Mouse (Mus musculus): ENCODE results near the gene Itsn1.
A peak's percentile ranks its signal among the peaks of the same experiment; 100 is the strongest.

Gene Itsn1

DNA sequence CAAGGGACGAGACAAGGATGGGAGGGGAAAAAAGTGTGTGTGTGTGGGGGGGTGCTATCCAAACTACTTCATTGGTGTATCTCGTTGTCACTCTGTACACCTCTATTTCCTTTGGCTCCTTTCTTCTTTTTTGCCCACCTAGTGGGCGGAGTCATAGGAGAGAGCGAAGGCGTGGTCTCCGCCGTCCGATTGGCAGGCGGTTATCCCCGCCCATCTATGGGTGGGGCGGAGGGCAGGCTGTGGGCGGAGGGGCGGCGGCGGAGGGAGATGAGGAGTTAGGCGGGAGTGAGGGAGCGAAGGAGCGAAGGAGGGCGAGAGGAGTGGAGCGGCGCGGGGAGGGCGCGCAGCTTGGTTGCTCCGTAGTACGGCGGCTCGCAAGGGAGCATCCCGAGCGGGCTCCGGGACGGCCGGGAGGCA, at the start of gene Itsn1:
Gene Itsn1, plus strand, starts transcription at position 216 of the 417 bp plus-strand sequence.
- DNase-seq, result peak; percentile 99

DNA sequence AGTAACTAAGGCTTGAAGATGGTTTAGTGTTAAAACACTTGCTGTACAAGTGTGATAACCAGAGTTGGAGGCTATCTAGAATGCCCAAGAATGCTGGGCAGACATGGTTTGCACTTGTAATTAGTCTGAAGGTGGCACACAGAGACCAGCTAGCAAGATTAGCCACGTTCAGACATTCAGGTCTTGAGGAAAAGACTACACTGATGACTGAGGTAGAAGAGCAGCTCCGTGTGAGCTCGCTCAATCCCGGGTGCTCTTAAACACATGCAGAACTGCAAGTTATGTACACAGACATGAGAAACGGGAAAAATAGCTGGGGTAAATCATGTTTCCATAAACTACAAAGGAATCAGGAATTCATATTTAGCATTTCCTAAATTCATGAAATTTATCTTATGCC, 48.4 kb upstream of the Itsn1 start:
- DNase-seq, result no peak

DNA sequence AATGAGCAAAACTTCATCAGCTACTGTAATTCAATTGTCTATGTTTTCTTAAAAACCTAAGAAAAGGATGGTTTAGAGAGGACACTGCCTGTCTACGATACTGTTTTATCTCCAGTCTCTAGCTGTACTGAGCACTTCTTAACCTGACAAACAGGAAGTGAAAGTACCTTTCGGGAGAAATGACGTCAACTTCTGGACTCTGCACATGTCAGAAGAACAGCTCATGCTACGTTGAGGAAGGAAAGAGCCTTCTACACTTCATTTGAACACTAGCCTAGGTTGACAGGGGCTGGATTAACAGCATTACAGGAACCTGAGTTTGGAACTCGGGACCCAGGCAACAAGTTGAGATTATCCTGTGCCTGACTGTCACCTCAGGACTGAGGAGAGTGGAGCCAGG, 43.6 kb upstream of the Itsn1 start:
- DNase-seq, result no peak

DNA sequence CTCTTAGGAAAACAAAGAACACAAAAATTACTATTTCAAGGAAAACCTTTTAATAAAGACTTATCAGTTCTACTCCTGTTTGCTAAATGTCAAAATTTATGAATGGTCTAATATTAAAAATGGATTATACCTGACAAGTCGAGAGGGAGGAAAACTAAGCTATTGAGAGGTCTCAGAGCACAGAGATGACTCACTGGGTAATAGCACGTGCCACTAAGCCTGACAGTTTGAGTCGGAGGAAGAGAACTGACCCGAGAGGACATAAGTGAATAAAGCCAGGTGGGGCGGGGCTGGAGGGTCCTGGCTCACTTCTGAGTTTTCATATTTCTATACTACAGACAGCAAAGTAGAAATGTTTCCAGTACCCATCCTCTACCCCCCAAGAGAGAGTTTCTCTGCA, 42.7 kb upstream of the Itsn1 start:
- no peak for DNase-seq

DNA sequence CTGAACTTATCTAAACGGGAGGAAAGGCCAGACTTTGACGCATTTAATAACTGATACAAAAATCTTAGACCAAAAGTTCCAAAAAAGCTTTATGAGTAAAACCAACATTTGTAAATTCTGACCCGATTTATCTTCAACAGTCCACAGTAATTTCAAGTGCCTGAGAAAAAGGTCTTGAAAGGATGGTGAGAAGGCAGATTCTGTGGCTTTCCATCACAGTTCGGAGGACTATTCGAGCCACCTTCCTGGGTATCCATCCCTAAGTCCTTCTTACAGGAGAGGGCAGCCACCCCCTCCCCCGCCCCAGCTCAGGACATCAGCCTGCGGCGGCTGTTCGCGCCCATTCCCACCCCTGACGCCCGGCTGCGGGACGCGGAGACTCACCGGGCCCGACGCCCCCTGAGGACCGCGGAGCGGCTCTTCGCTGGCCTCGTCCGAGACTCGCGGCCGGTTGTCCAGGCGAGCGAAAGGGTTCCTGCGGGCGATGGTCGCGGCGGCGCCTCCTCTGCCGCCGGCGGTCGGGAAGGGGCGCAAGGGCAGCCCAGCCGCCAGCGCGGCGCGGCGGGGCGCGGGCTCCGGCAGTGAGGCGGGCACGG, 41.0 kb upstream of the Itsn1 start:
- DNase-seq, result no peak

DNA sequence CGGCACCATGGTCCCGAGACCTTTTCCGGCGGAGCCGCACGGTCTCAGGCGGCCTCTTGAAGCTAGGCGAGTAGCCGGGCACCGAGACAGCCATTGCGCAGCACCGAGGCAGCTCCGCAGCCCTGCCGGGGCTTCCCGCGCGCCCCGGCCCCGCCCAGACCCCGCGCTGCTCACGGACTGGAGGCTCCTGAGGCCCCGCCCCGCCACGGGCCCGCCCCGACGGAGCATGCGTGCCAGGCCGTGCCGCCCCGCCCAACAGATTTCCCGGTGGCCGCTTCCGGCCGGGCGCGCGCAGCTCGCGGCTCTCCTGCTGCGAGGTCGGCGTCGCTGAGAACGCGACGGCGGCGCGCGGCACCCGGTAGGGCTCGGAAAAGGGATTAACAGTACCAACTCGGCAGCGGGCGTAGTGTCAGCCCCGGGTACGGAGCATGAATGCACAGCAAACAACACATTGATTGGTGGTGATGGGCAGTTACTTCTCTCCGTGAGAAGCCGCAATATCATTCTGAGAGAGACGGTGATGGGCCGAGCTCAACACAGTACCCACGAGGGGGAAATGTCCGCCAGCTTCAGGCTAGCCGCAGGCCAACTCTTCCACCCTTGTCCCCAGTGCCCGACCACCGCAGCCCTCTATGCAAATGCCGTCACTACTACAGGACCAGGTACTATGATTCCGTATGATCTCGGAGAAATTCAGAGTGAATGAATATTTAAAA, 40.3 kb upstream of the Itsn1 start, which contains the start of gene Donson:
Gene Donson, minus strand, starts transcription at position 152 of the 716 bp plus-strand sequence.
- DNase-seq, result peak; percentile 93

DNA sequence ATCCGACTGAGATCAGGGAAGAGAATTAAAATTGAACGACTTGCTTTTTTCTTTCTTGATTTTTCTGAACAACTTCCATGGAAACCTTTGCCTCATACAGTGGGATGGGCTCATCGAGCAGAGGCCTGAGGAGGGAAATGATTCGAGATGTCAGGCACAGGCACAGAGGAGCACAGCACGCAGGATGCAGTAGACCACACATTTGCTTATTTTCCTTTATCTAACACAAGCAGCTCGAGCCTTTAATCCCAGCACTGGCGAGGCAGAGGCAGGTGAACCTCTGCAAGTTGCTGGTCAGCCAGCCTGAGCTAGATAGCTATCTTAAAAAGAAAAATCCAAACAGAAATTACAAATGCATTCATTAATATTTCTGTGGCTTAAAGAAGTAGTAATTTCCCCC, 39.3 kb upstream of the Itsn1 start:
- DNase-seq, result no peak

DNA sequence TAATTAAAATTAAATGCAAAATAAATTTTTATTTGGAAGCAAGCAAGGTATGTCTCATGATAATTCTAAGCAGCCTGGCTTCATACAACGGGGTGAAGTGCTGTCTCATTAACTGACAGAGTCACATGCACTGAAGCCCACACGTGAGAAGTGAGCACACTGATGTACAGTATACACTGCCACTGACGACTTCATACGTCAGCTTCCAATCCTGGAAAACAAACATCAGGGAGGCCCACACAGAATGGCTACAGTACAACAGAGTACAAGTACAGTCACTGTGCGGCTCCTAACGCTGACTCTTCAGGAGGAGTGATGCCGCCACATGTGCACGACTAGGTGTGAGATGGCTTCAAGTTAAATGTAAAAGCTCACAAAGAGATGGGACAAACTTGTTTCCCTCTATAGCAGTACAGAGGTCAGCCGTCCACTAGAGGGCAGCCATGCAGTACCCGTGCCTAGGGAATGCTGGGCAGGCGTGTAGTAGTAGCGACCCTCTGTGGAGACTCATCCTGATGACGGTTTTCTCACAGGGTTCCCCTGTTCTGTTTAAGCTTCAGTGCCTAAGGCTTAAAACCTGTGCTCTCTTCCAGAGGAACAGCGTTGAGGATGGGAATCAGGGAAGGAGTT, 34.5 kb upstream of the Itsn1 start:
- peak; percentile 46 for DNase-seq

DNA sequence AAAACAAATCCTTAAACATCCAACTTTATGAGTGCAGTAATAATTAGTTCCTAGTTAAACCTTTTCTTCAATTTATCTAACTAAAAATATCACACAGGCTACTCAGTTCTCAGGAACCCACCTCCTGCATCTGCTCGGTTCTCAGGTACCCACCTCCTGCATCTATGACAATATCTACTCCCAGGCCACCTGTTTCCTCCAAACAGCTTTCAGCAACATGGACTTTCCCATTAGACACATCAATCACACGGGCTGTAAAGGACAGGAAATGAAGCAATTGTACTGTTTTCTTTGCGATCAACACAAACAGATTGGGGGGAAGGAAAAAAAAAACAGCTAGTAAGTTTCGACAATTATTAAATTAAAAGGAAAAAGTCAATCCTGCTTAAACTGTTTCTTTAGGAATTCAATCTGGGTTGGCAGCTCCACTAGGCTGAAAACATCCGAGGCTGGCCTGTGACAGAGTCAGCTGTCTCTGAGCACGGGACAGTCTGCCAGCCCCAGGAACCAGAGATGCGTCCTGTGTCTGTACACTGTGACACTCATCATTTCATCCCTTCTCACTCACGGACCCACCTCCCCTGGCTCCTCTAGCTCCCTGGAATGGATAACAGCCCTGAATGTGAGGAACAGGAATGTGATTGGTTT, 33.8 kb upstream of the Itsn1 start:
- DNase-seq, result no peak

DNA sequence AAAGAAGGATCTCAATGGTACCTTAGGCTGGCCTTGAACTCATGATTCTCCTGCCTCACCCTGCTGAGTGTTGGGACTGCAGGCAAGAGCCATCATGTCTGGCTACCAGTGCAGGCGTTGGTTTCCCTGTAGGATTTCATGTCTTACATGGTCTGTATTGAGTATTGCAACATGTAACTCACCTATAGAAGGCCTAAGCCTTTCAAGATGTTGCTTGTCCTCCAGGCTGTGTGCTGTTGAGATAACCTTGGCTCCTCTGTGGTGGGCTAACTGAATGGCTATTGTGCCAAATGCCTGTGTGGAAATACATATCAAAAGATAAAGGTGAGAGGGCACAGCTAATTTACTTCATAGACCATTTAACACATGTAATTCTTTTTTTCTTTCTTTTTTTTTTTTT, 30.1 kb upstream of the Itsn1 start:
- DNase-seq, result no peak

DNA sequence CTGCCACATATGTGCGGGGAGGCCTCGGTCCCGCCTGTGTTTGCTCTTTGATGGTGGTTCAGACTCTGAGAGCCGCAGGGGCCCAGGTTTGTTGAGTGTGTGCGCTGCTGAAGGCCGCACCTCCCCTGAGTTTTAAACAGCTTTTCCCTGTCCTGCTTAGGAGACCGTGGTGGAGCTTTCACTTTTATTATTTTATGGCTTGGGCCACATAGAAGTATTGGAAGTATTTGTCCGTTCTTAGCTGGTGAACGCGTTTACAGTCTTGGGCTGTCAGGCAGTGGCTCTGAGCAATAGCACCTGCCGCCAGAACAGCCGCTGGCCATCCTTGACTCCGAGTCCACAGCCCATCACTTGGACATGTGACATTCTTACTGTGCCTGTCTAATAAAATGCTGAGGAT, 27.2 kb upstream of the Itsn1 start:
- no peak for DNase-seq

DNA sequence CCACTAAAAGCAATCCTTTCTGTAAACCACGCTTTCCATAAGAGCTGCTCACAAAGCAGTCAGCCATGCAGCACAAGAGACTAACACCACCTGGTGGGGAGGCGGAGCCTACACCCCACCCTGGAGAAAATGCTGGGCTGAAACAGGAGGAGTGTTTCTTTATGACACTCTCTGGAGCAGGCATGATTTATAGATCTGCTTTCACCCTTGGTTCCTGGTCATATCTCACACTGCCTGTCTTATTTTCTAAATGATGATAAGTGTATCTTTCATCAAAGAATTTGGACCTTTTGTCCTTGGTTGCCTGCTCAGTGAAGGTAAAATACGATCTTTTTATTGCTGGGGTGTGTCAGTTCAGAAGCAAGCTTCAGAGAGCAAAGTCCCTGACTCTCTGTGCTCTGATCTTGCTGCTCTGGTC, 26.3 kb upstream of the Itsn1 start:
- DNase-seq, result no peak

DNA sequence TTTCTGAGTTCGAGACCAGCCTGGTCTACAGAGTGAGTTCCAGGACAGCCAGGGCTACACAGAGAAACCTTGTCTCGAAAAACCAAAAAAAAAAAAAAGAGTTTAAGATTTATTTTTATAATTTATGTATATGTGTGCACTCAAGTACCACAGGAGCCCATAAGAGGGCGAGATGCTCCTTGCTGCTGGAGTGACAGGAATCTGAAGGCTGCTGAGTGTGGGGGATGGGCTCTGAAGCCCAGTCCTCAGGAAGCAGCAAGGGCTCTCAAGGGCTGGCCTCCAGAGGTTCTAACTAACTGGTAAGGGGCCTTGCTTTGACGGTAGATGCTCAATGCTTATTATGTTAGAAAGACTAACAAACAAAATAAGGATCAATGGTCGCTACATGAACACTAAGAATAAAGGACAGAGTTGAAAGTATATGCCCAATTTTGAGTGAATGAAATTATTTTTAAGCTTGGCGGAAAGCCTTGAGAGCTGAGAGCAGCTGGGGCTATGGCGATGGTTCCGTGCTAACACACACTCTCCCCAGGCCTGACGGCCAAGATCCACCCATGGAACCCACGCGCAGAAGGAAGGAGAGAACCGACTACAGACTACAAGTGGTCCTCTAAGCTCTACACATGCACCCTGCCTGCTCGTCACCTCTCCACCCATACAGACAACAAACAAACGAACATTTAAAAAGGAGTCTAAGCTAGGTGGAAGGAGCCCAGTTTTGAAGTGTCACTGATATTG, 24.3 kb upstream of the Itsn1 start:
- no peak for DNase-seq

DNA sequence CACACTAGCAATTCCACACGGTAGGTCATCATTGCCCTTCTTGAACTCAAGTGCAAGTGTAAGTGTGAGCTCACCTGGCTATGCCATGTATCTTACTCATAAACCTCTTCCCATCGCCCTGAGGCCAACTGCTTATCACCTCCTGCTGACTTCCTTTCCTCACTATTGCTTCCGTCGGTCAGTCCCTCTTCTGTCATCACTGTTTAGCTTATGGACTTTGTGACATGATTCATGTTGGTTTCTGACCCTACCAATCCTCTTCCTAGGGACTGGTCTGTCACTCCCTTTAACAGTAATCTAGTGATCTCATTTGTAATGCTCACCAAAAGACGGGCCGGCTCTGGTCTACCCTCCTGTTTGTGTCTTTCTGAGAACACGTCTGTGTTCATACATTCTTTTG, 18.8 kb upstream of the Itsn1 start:
- DNase-seq, result no peak

DNA sequence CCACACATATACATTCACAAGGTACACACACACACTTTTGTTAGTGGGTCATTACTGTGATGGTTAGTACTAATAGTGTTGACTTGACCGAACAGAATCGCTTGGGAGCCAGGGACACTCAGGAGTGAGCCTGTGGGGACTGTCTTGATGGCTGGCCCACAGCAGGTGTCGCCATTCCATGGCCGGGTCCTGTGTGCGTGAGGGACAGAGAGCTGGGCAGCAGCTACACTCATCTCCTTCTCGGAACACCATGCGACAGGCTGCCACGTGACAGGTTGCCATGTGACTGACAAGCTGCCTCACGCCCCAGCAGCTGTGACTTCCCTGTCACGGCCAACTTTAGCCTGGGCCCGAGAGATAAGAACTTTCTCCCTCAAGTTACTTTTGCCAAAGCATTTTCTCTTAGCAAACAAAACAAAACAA, 12.1 kb upstream of the Itsn1 start:
- no peak for DNase-seq

DNA sequence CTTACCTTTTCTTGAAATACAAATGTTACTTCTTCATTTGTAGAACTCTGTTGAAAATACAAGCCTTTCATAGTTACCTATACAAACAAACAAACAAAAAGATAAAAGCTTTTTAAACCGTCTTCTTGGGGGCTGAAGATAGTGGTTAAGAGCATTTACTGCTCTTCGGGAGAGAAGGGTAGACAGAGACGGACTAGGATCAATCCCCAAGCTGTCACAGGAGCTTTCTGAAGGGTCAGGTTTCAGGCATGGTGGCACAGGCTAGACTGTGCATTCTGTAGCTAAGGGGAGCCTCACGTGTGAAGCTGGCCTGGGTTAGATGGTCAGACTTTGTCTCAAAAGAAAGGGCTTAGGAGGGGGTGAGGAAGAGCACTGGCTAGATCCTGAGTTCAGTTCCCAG, 11.7 kb upstream of the Itsn1 start:
- no peak for DNase-seq

DNA sequence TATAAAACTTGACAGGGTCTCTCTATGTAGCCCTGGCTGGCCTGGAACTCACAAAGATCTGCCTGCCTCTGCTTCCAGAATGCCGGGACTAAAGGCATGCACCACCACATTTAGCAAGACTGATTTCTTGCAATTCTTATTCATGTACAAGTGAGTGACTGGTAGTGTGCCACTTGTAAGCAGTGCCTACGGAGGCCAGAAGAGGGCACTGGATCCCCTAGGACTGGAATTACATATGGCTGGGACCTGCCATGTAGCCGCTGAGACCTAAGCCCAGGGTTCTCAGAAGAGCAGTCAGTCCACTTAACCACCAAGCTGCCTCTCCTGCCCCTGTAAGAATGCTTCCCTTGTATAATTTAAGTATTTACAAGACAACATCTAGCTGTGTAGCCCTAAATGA, 4.8 kb upstream of the Itsn1 start:
- DNase-seq, result peak; percentile 51

DNA sequence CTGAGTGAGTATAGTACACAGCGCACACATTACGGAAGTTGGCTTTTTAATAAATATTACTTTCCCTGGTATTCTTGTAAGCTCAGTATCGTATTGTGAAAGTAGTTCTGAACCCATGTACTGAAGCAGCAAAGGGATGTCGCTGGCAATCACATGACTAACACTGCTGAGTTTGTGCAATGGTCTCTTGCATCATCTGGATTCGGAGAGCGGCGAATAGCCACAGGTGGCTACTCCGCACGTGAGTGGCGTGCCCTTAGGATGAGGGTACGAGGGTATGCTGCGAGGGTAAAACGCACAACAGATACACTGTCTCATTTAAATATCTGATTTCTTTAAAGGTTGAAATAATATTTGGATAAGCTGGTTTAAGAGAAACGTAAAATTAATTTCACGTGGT, 1.6 kb upstream of the Itsn1 start:
- no peak for DNase-seq

DNA sequence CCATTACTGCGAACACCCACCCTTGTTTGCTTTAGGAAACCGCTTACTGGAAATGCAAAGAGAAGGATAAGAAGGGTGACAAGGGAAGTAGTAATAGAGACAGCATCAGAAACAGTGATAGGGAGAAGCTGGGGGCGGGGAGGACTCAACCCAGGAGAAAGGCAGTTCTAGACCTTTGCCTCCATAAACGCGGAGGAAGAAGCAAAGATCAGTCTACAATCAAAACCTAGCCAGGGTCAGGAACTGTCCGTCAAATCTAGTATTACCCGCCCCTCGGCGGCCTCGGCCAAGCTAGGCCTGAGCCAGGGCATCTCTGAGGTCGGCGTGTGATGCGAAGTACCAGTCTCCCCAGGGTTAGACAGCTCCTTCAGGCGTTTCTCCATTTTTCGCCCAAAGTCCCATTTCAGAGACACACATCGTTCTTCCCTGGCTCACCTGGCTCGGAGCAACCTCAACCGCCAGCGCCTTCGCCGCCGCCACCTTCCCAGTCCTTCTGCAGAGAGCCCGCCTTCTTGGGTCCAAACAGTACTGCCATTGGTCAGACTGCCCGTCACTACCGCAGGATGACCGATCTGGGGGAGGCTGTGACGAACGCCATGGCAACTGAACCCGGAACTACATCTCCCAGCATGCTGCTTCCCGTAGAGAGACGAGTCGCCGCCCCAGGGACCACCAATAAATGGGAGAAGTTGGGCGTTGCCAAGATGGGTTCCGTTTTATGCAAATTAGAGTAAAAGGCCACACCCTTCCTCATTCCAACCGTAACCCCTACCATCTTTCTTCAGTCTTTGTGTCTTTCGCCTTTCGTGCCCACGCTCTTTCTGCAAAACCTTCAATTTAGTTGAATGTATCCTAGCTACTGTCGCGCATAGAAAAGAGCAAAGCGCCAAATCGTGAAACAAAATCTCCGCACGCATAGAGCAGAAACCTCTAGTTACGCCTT, 687 bp upstream of the Itsn1 start, which contains the start of gene Cryzl1:
Gene Cryzl1, minus strand, starts transcription at position 853 of the 943 bp plus-strand sequence.
- DNase-seq, result peak; percentile 98

DNA sequence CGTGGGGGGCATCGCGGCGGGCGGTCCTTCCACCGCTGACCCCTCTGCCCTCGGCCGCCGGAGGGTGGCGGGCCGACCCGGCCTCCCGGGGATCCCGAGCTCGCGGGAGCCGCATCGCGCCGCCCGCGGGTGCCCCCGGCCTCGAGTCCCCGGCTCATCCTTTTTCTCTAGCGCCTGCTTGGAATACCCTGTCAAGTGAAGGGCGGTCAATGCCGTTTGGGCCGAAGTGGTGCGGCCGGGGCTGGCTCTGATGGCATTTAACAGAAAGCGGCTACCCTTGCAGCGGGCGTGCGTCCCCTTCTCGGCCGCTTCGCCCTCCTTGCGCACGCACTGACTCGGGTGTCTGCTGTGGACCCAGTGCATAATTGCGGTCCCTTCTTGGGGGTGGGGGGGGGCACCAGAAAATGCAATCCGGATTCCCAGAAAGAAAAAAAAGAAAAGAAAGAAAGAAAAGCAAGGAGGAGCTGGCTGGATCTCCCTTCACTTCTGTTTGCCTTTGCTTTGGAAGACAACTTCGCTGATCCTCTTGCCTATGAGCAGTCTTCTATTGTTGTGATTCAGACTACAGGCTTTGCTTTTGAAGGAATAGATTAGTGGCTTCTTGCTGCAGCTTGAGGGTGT, 850 bp downstream of the Itsn1 start:
- DNase-seq, result peak; percentile 69

DNA sequence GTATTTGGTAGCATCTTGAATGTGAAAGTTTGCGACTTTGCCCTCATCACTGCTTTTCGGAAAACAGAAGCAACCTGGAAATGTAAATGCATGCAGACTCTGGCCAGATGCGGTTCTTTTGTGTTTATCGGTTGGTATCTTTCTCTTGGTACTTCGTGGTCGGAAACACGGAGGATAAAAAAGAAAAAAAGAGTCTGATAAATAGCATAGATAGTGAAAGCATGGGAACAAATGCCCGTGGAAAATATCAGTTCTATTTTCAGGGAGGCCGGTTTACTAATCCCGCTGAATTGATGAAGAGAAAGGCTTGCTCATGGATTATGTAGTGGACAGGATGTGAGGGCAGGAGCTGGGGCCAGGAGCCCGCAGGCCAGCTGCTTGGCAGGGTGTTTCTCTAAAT, 1.4 kb downstream of the Itsn1 start:
- DNase-seq, result no peak
